Mouse (Mus musculus): ENCODE results near the gene Sh2d4b.

GRCm38 (mm10) chr14:40942429-40942828 lies 49.4 kb upstream of the Sh2d4b start:
- no peak for TF ChIP-seq CTCF (IDR thresholded peaks at IDR 0.05 in 2 of 3, conservative IDR thresholded peaks at IDR 0.05 in 1 of 3; ENCODE audit: control insufficient read depth in 1 of 3, insufficient read depth in 1 of 3, low read depth in 2 of 3, low read length in 3 of 3, poor library complexity in 1 of 3, severe bottlenecking in 1 of 3)
- no peak for TF ChIP-seq MAFK (IDR thresholded peaks at IDR 0.05; ENCODE audit: borderline replicate concordance, low read depth, low read length)
